Mouse (Mus musculus) MEL (cell line): ENCODE measurements around the gene Zfp426. TPM values are rescaled to one million over a fixed set of nuclear protein-coding genes. Genes with fewer than 3 reads are reported as not detected.

Experiments
- DNase-seq: peaks from one replicate; pipeline ENCODE4 v3.0.0; 2011; ENCODE audit warnings: low read depth, low spot score
- H3K27ac ChIP-seq: 2 replicates; pipeline ENCODE4 v1.5.1; 2012; ENCODE audit warnings: low read depth, mild to moderate bottlenecking, control low read depth, low read length, moderate library complexity; ENCODE audit not compliant: control insufficient read depth
- H3K27me3 ChIP-seq, 2 experiments: fragments of 150-350 bp in 1 of 2; sonication (generic) in 1 of 2; 2 replicates each; pipeline ENCODE4 v1.6.1; 2012; ENCODE audit warnings: low read length in 2 of 2, mild to moderate bottlenecking in 2 of 2, improper control_type of control experiment in 1 of 2, moderate library complexity in 1 of 2; ENCODE audit not compliant: insufficient read depth in 2 of 2, control insufficient read depth in 1 of 2
- H3K36me3 ChIP-seq, 2 experiments: 2 replicates each; pipeline ENCODE4 v1.6.1; 2012 to 2014; ENCODE audit warnings: low read length in 2 of 2, improper control_type of control experiment in 1 of 2, inconsistent platforms in 1 of 2, mild to moderate bottlenecking in 1 of 2; ENCODE audit not compliant: insufficient read depth in 2 of 2, control insufficient read depth in 1 of 2
- H3K4me1 ChIP-seq, 2 experiments: fragments of 150-350 bp in 1 of 2; sonication (generic) in 1 of 2; 2 replicates each; pipeline ENCODE4 v1.6.1; 2012; ENCODE audit warnings: low read length in 2 of 2, improper control_type of control experiment in 1 of 2, mild to moderate bottlenecking in 1 of 2; ENCODE audit not compliant: insufficient read depth in 2 of 2, control insufficient read depth in 1 of 2
- H3K4me3 ChIP-seq, 2 experiments: fragments of 150-350 bp in 1 of 2; sonication (generic) in 1 of 2; 2 replicates each; pipeline ENCODE4 v1.5.1; 2012; ENCODE audit warnings: low read depth in 2 of 2, low read length in 2 of 2, mild to moderate bottlenecking in 2 of 2, moderate library complexity in 2 of 2, control low read depth in 1 of 2, improper control_type of control experiment in 1 of 2; ENCODE audit not compliant: control insufficient read depth in 1 of 2, insufficient read depth in 1 of 2
- H3K79me2 ChIP-seq: 2 replicates; pipeline ENCODE4 v1.6.1; 2012; ENCODE audit warnings: mild to moderate bottlenecking, low read length, moderate library complexity; ENCODE audit not compliant: control insufficient read depth, poor library complexity, insufficient read depth
- H3K9ac ChIP-seq: 2 replicates; pipeline ENCODE4 v1.6.1; 2012; ENCODE audit warnings: low read depth, mild to moderate bottlenecking, control low read depth, low read length, moderate library complexity; ENCODE audit not compliant: control insufficient read depth, poor library complexity, severe bottlenecking
- H3K9me3 ChIP-seq: fragments of 150-350 bp; sonication (generic); replicated peaks from 2 replicates; pipeline ENCODE4 v1.6.1; 2012; ENCODE audit warnings: mild to moderate bottlenecking, low read length, improper control_type of control experiment, moderate library complexity; ENCODE audit not compliant: insufficient read depth
- BHLHE40 ChIP-seq: IDR thresholded peaks from 2 replicates; pipeline ENCODE4 v1.6.1; 2012; ENCODE audit warnings: low read depth, mild to moderate bottlenecking, inconsistent platforms, low read length, improper control_type of control experiment, borderline replicate concordance
- E2F4 ChIP-seq: IDR thresholded peaks from 2 replicates; pipeline ENCODE4 v1.6.1; 2011; ENCODE audit warnings: low read depth, low read length, improper control_type of control experiment, borderline replicate concordance
- EP300 ChIP-seq, 2 experiments: IDR thresholded peaks; 2 replicates each; pipeline ENCODE4 v1.6.1; 2011; ENCODE audit warnings: improper control_type of control experiment in 2 of 2, low read length in 2 of 2, low read depth in 1 of 2, mild to moderate bottlenecking in 1 of 2
- ETS1 ChIP-seq: IDR thresholded peaks from 2 replicates; pipeline ENCODE4 v1.6.1; 2012; ENCODE audit warnings: low read depth, mild to moderate bottlenecking, inconsistent platforms, low read length, improper control_type of control experiment, moderate library complexity
- GATA1 ChIP-seq: IDR thresholded peaks from 2 replicates; pipeline ENCODE4 v1.6.1; 2011; ENCODE audit warnings: low read depth, low read length, improper control_type of control experiment
- JUND ChIP-seq: IDR thresholded peaks from 2 replicates; pipeline ENCODE4 v1.6.1; 2011; ENCODE audit warnings: low read depth, mild to moderate bottlenecking, improper control_type of control experiment, low read length
- MAFK ChIP-seq: IDR thresholded peaks from 2 replicates; pipeline ENCODE4 v1.6.1; 2011; ENCODE audit warnings: low read depth, mild to moderate bottlenecking, low read length, improper control_type of control experiment, borderline replicate concordance
- MAX ChIP-seq: IDR thresholded peaks from 2 replicates; pipeline ENCODE4 v1.6.1; 2011; ENCODE audit warnings: low read length, improper control_type of control experiment
- MAZ ChIP-seq: IDR thresholded peaks from 2 replicates; pipeline ENCODE4 v1.6.1; 2012; ENCODE audit warnings: low read depth, mild to moderate bottlenecking, inconsistent platforms, low read length, improper control_type of control experiment
- MEF2A ChIP-seq: IDR thresholded peaks from 2 replicates; pipeline ENCODE4 v1.6.1; 2014; ENCODE audit warnings: low read depth, mild to moderate bottlenecking, inconsistent platforms, low read length, improper control_type of control experiment; ENCODE audit not compliant: poor library complexity, insufficient replicate concordance, severe bottlenecking; ENCODE audit errors: extremely low read depth
- MXI1 ChIP-seq: IDR thresholded peaks from 2 replicates; pipeline ENCODE4 v1.6.1; 2011; ENCODE audit warnings: mild to moderate bottlenecking, low read depth, low read length, improper control_type of control experiment
- MYB ChIP-seq: IDR thresholded peaks from 2 replicates; pipeline ENCODE4 v1.6.1; 2011; ENCODE audit warnings: mild to moderate bottlenecking, low read depth, low read length, improper control_type of control experiment
- NELFE ChIP-seq: IDR thresholded peaks from 2 replicates; pipeline ENCODE4 v1.6.1; 2011; ENCODE audit warnings: low read depth, low read length, improper control_type of control experiment
- POLR2A ChIP-seq, 2 experiments: IDR thresholded peaks; 2 replicates each; pipeline ENCODE4 v1.6.1; 2011 to 2012; ENCODE audit warnings: low read length in 2 of 2, mild to moderate bottlenecking in 2 of 2, control low read depth in 1 of 2, improper control_type of control experiment in 1 of 2, low read depth in 1 of 2, moderate library complexity in 1 of 2; ENCODE audit not compliant: control insufficient read depth in 1 of 2, insufficient read depth in 1 of 2, poor library complexity in 1 of 2
- RAD21 ChIP-seq: IDR thresholded peaks from 2 replicates; pipeline ENCODE4 v1.6.1; 2011; ENCODE audit warnings: mild to moderate bottlenecking, low read depth, low read length, improper control_type of control experiment
- RCOR1 ChIP-seq: IDR thresholded peaks from 2 replicates; pipeline ENCODE4 v1.6.1; 2012; ENCODE audit warnings: low read depth, mild to moderate bottlenecking, inconsistent platforms, low read length, improper control_type of control experiment
- SIN3A ChIP-seq: IDR thresholded peaks from 2 replicates; pipeline ENCODE4 v1.6.1; 2012; ENCODE audit warnings: low read length, improper control_type of control experiment, inconsistent platforms
- SMC3 ChIP-seq: IDR thresholded peaks from 2 replicates; pipeline ENCODE4 v1.6.1; 2011; ENCODE audit warnings: low read depth, low read length, improper control_type of control experiment
- TBP ChIP-seq: IDR thresholded peaks from 2 replicates; pipeline ENCODE4 v1.8.0; 2011; ENCODE audit warnings: low read depth, low read length, improper control_type of control experiment
- TCF12 ChIP-seq: IDR thresholded peaks from 2 replicates; pipeline ENCODE4 v1.6.1; 2014; ENCODE audit warnings: low read depth, mild to moderate bottlenecking, inconsistent platforms, low read length, improper control_type of control experiment, moderate library complexity
- ZC3H11A ChIP-seq: IDR thresholded peaks from 2 replicates; pipeline ENCODE4 v1.6.1; 2012; ENCODE audit warnings: low read depth, mild to moderate bottlenecking, inconsistent platforms, low read length, improper control_type of control experiment
- ZKSCAN1 ChIP-seq: IDR thresholded peaks from 2 replicates; pipeline ENCODE4 v1.6.1; 2012; ENCODE audit warnings: low read depth, mild to moderate bottlenecking, inconsistent platforms, low read length, improper control_type of control experiment, moderate library complexity
- ZNF384 ChIP-seq: IDR thresholded peaks from 2 replicates; pipeline ENCODE4 v1.6.1; 2012; ENCODE audit warnings: low read depth, mild to moderate bottlenecking, inconsistent platforms, low read length, improper control_type of control experiment
- polyA plus RNA-seq, 2 experiments: library from polyadenylated mRNA; stranded (reverse) in 1 of 2; unstranded in 1 of 2; fragments of >175 nt in 1 of 2; fragments of >200 nt in 1 of 2; gene quantifications; 2 replicates each; pipeline versions ENCODE4 v1.2.1 to v1.2.4; 2012; ENCODE audit warnings: low replicate concordance in 2 of 2, low read depth in 1 of 2; ENCODE audit not compliant: insufficient read length in 2 of 2, insufficient read depth in 1 of 2, missing spikeins in 1 of 2
- total RNA-seq: library from RNA; depleted of rRNA; stranded (reverse); fragments of 300-350 nt; gene quantifications from 2 replicates; pipeline ENCODE4 v1.2.3, GENCODE M21; 2012

Zfp426 gene
- total and polyA plus RNA-seq, 3 experiments = 30.7 to 41.5 TPM; not detected in 1

DNA sequence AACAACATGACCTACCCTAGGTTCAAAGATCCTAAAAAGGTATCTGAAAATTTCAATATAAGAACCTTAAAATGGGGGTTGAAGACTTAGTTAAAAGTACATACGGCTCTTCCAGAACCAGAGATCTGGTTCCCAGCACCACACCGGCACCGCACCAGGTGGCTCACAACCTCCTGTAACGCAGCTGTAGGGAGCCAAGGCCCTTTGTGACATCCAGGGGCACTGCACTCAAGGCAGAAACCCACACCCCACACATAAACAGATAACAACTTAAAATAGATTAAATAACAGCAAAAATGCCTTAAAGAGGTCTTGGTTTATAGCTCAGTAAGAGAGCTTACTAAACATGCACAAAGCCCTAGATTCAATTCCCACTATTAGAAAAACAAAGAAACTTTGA lies 27.4 kb upstream of the Zfp426 start:
- peaks cover 22 to 42% of the 10 kb centered on the region in 2 experiments for H3K4me1 ChIP-seq
- H3K4me3 ChIP-seq = peak overlapping the region; percentile 28 to 77
- peaks cover 40% of the 10 kb centered on the region for H3K79me2 ChIP-seq
- H3K9me3 ChIP-seq = no peaks in the 10 kb centered on the region
- TF ChIP-seq MEF2A (peak; percentile 33; the same call in 1 of the 2 replicates), ETS1 (peak; percentile 61), MAX (no peak), RAD21 (no peak), RCOR1 (0 out of 2 replicates have a peak, but pooled peaks have one; percentile 26), BHLHE40 (0 out of 2 replicates have a peak, but pooled peaks have one; percentile 11), E2F4 (no peak), ZKSCAN1 (no peak), ZNF384 (no peak), SMC3 (no peak), TCF12 (peak; percentile 58; the same call in 1 of the 2 replicates), MAZ (peak; percentile 31; the same call in 1 of the 2 replicates), SIN3A (peak; percentile 41; the same call in 1 of the 2 replicates), EP300 (IDR thresholded peaks at IDR 0.05; ENCODE audit: low read depth in 1 of 2, low read length in 2 of 2) (peak; percentile 40 to 63; a peak in 3 of 4 replicates), GATA1 (no peak), MXI1 (peak; percentile 49), MAFK (no peak), MYB (0 out of 2 replicates have a peak, but pooled peaks have one; percentile 30), NELFE (no peak), ZC3H11A (no peak), TBP (peak; percentile 45; the same call in 1 of the 2 replicates)
- peak; percentile 69 for DNase-seq
- H3K27ac ChIP-seq = no peak overlapping the region
- H3K36me3 ChIP-seq = peaks cover 19 to 44% of the 10 kb centered on the region in 2 experiments
- no peaks in the 10 kb centered on the region for H3K27me3 ChIP-seq
- H3K9ac ChIP-seq = peak overlapping the region; percentile 82

GRCm38 (mm10) chr9:20518708-20519107 lies 26.2 kb upstream of the Zfp426 start:
- DNase-seq = peak; percentile 49
- Histone ChIP-seq H3K4me3 (no peak overlapping the region), H3K36me3 (peaks cover 28 to 56% of the 10 kb centered on the region in 2 experiments), H3K27ac (no peak overlapping the region), H3K79me2 (peaks cover 46% of the 10 kb centered on the region), H3K9me3 (no peaks in the 10 kb centered on the region), H3K27me3 (no peaks in the 10 kb centered on the region), H3K9ac (no peak overlapping the region), H3K4me1 (peaks cover 28 to 48% of the 10 kb centered on the region in 2 experiments)
- TF ChIP-seq POLR2A (IDR thresholded peaks at IDR 0.05; ENCODE audit: control insufficient read depth in 1 of 2, insufficient read depth in 1 of 2, low read depth in 1 of 2, low read length in 2 of 2, poor library complexity in 1 of 2) (0 out of 4 replicates have a peak, but pooled peaks of 1 of the 2 experiments have one; percentile 14), MXI1 (0 out of 2 replicates have a peak, but pooled peaks have one; percentile 6), ZNF384 (no peak), MAFK (no peak), JUND (no peak)
